Mouse (Mus musculus) forebrain, embryonic 16.5 days (tissue): Measurements from ENCODE around the gene Hax1. TPM values are rescaled to one million over a fixed set of nuclear protein-coding genes. Genes with fewer than 3 reads are reported as not detected.

Source experiments
- ATAC-seq: fragments of 200-750 bp; cut with Nextera tagmentation; 2 replicates; pipeline ENCODE4 v1.8.0; 2017; ENCODE audit warnings: mild to moderate bottlenecking, moderate library complexity
- H3K27ac ChIP-seq: fragments of 300-500 bp; sonication (generic); 2 replicates; pipeline ENCODE4 v1.5.1; 2014; ENCODE audit warnings: low read length, control low read depth
- H3K27me3 ChIP-seq: fragments of 300-500 bp; sonication (generic); replicated peaks from 2 replicates; pipeline ENCODE4 v1.6.1; 2014; ENCODE audit warnings: low read length; ENCODE audit not compliant: control insufficient read depth, insufficient read depth
- H3K36me3 ChIP-seq: fragments of 300-500 bp; sonication (generic); 2 replicates; pipeline ENCODE4 v1.6.1; 2014; ENCODE audit not compliant: control insufficient read depth, insufficient read depth
- H3K4me1 ChIP-seq: fragments of 300-500 bp; sonication (generic); replicated peaks from 2 replicates; pipeline ENCODE4 v1.6.1; 2014; ENCODE audit warnings: low read length; ENCODE audit not compliant: control insufficient read depth, insufficient read depth
- H3K4me2 ChIP-seq: fragments of 300-500 bp; sonication (generic); 2 replicates; pipeline ENCODE4 v1.6.1; 2014; ENCODE audit warnings: mild to moderate bottlenecking, low read length, control low read depth
- H3K4me3 ChIP-seq: fragments of 300-500 bp; sonication (generic); replicated peaks from 2 replicates; pipeline ENCODE4 v1.5.1; 2014; ENCODE audit warnings: mild to moderate bottlenecking, low read length, control low read depth
- H3K9ac ChIP-seq: fragments of 300-500 bp; sonication (generic); replicated peaks from 2 replicates; pipeline ENCODE4 v1.6.1; 2014; ENCODE audit warnings: low read depth, low read length, control low read depth
- H3K9me3 ChIP-seq: fragments of 300-500 bp; sonication (generic); 2 replicates; pipeline ENCODE4 v1.6.1; 2016; ENCODE audit warnings: low read length; ENCODE audit not compliant: control insufficient read depth
- WGBS: fragments of 180-500 bp; shearing (Covaris S2); extraction: QIAGEN DNeasy Blood & Tissue Kit; methylation state at CpG from one replicate; pipeline ENCODE4 v1.1.7; 2014; 5-methylcytosine and 5-hydroxymethylcytosine counted together
- polyA plus RNA-seq: library from polyadenylated mRNA; unstranded; fragments of >200 nt; fragmentation: Nextera tagmentation; extraction: Ambion mirVana; gene quantifications from 2 replicates; pipeline ENCODE4 v1.2.1, GENCODE M21; 2015

The Hax1 gene
- polyA plus RNA-seq = 134 and 145 TPM in 2 replicates

GRCm38 (mm10) chr3:89998612-89999054 is at the start of gene Hax1:
Hax1 (minus strand) TSS chr3:89998780.
- Histone ChIP-seq H3K4me3 (peak within 1 kb of the TSS; percentile 85), H3K36me3 (peaks cover 19% of the 10 kb centered on the region), H3K27me3 (no peaks in the 10 kb centered on the region), H3K27ac (peak within 1 kb of the TSS; percentile 79), H3K4me2 (peak within 1 kb of the TSS; percentile 96), H3K9me3 (no peaks in the 10 kb centered on the region), H3K4me1 (peaks cover 17% of the 10 kb centered on the region), H3K9ac (peak within 1 kb of the TSS; percentile 59)
- 0% methylated on average over 26 of the region's 26 CpGs for WGBS
- ATAC-seq = peak; percentile 96

- H3K27me3 ChIP-seq = no peaks in the 10 kb centered on the region
- no peak for ATAC-seq
- WGBS = 100% methylated on average over 1 of the region's 1 CpGs
- H3K9ac ChIP-seq = no peak overlapping the region
- no peaks in the 10 kb centered on the region for H3K4me1 ChIP-seq
- H3K9me3 ChIP-seq = no peaks in the 10 kb centered on the region
- no peak overlapping the region for H3K27ac ChIP-seq
- no peak overlapping the region for H3K4me2 ChIP-seq
- no peak overlapping the region for H3K4me3 ChIP-seq
- H3K36me3 ChIP-seq = peaks cover 35% of the 10 kb centered on the region
Observed at GRCm38 (mm10) chr3:90036263-90036662, 37.7 kb upstream of the Hax1 start.

GRCm38 (mm10) chr3:90034653-90035052 is 36.1 kb upstream of the Hax1 start:
- ATAC-seq = no peak
- Histone ChIP-seq H3K9me3 (no peaks in the 10 kb centered on the region), H3K9ac (no peak overlapping the region), H3K4me3 (no peak overlapping the region), H3K27me3 (no peaks in the 10 kb centered on the region), H3K36me3 (peaks cover 38% of the 10 kb centered on the region), H3K4me1 (no peaks in the 10 kb centered on the region), H3K4me2 (no peak overlapping the region), H3K27ac (no peak overlapping the region)
- WGBS = 90% methylated on average over 2 of the region's 2 CpGs

GRCm38 (mm10) chr3:90016626-90017025 is 18.0 kb upstream of the Hax1 start:
- no peak for ATAC-seq
- H3K4me2 ChIP-seq = no peak overlapping the region
- no peaks in the 10 kb centered on the region for H3K4me1 ChIP-seq
- no peaks in the 10 kb centered on the region for H3K9me3 ChIP-seq
- 93% methylated on average over 4 of the region's 4 CpGs for WGBS
- no peak overlapping the region for H3K9ac ChIP-seq
- peaks cover 74% of the 10 kb centered on the region for H3K36me3 ChIP-seq
- H3K4me3 ChIP-seq = no peak overlapping the region
- no peaks in the 10 kb centered on the region for H3K27me3 ChIP-seq
- H3K27ac ChIP-seq = no peak overlapping the region

DNA sequence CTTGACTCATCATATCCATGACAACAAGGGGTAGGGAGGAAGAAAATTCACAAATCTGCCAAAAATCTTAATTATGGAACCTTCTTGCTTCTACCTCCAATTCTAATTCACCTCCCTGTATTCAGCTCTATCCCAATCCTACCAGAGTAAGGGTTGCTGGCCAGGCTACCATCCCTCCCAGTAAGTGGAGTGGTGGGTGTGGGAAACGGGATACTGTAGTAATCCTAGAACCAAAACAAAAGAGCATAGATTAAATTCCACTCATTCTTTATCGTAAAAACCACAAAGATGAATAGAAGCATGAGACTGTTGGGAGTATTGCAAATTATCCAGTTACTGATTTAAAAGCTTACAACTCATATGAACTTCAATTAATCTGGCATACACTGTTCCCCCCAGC is 11.7 kb upstream of the Hax1 start:
- H3K4me1 ChIP-seq = no peaks in the 10 kb centered on the region
- WGBS = 93% methylated on average over 2 of the region's 2 CpGs
- H3K4me2 ChIP-seq = no peak overlapping the region
- no peak overlapping the region for H3K9ac ChIP-seq
- H3K36me3 ChIP-seq = peaks cover 71% of the 10 kb centered on the region
- H3K27ac ChIP-seq = no peak overlapping the region
- H3K27me3 ChIP-seq = no peaks in the 10 kb centered on the region
- H3K9me3 ChIP-seq = no peaks in the 10 kb centered on the region
- no peak overlapping the region for H3K4me3 ChIP-seq
- ATAC-seq = no peak

DNA sequence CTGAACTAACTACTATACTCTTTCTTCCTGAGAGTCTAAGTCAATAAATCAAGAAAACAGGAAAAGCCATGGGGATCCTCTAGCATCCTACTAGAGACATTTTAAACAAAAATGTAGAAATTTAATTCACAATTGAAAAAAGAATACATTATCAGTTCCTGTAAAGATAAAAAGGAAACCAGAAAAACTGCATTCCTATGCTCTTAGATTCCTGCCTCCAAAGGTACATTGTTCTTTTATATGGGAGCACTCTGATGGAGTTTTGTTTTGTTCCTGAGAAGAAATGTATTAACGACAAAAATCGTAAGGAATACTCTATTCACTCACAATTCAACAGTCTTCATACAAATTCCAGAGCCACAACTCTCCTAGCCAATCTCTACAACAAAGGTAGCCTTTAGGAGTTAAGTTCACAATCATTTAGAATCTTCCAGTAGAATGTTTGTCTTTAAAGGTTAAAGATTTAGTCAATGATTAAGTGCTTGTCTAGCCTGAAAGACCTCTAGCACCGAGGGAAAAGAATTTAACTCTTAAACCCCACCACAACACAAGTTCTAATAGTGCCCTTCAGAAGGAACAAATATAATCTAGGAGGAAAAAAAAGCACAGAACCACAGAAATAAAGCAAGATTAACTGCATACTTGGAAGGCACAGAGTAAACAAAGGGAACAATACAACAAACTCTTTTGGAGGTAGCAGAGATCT is 5.7 kb upstream of the Hax1 start:
- peaks cover 46% of the 10 kb centered on the region for H3K36me3 ChIP-seq
- no peaks in the 10 kb centered on the region for H3K27me3 ChIP-seq
- WGBS = 72% methylated on average over 3 of the region's 3 CpGs
- no peak overlapping the region for H3K4me2 ChIP-seq
- peaks cover 2% of the 10 kb centered on the region for H3K4me1 ChIP-seq
- no peak overlapping the region for H3K4me3 ChIP-seq
- no peaks in the 10 kb centered on the region for H3K9me3 ChIP-seq
- H3K27ac ChIP-seq = no peak overlapping the region
- ATAC-seq = no peak
- no peak overlapping the region for H3K9ac ChIP-seq

- Histone ChIP-seq H3K4me3 (no peak overlapping the region), H3K27me3 (no peaks in the 10 kb centered on the region), H3K36me3 (peaks cover 19% of the 10 kb centered on the region), H3K9ac (no peak overlapping the region), H3K4me2 (no peak overlapping the region), H3K4me1 (peaks cover 17% of the 10 kb centered on the region), H3K9me3 (no peaks in the 10 kb centered on the region), H3K27ac (no peak overlapping the region)
- ATAC-seq = no peak
- WGBS = 84% methylated on average over 4 of the region's 4 CpGs
Observed at GRCm38 (mm10) chr3:89999830-90000229, 1.2 kb upstream of the Hax1 start.

- no peaks in the 10 kb centered on the region for H3K9me3 ChIP-seq
- H3K27ac ChIP-seq = peak overlapping the region; percentile 79
- H3K36me3 ChIP-seq = peaks cover 19% of the 10 kb centered on the region
- H3K9ac ChIP-seq = peak overlapping the region; percentile 59
- no peak for ATAC-seq
- H3K27me3 ChIP-seq = no peaks in the 10 kb centered on the region
- peak overlapping the region; percentile 96 for H3K4me2 ChIP-seq
- 26% methylated on average over 8 of the region's 8 CpGs for WGBS
- peaks cover 17% of the 10 kb centered on the region for H3K4me1 ChIP-seq
- peak overlapping the region; percentile 85 for H3K4me3 ChIP-seq
Observed at GRCm38 (mm10) chr3:89999090-89999489, 510 bp upstream of the Hax1 start.

DNA sequence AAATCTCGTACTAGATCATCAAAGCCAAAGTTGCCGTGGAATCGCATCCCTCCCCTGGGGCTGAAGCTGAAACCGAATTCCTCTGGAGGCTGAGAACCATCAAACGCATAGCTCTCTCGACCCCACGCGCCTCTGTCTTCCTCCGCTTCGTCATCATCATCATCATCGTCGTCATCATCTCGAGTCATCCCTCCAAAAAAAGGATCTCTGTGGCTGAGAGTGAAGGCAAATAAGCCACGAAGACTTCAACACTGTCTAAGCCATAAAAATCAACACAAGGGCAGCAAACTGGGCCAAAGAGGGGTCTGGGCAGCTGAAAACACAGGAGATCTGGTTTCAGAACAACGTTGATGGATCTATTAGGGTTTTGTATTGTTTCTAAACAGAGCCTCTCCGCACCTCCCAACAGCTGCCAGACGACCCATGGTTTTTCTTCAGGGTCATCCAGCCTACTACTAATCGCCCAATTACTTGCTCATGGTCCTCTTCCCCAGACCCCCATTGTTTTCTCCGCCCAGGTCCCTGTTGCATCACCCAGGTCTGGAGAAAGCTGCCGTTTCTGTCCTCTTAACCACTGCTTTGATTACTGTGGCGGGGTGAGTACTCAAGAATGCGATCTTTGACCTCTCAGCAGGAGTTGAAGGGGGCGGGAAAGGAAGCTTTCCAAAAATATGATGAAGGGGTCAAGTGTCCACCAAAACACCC is 637 bp downstream of the Hax1 start:
- H3K36me3 ChIP-seq = peaks cover 16% of the 10 kb centered on the region
- peak overlapping the region; percentile 65 for H3K27ac ChIP-seq
- peak overlapping the region; percentile 85 for H3K4me3 ChIP-seq
- H3K9ac ChIP-seq = peak overlapping the region; percentile 59
- H3K4me2 ChIP-seq = peak overlapping the region; percentile 96
- no peaks in the 10 kb centered on the region for H3K27me3 ChIP-seq
- no peaks in the 10 kb centered on the region for H3K9me3 ChIP-seq
- ATAC-seq = peak; percentile 42
- H3K4me1 ChIP-seq = peaks cover 17% of the 10 kb centered on the region
- WGBS = 12% methylated on average over 21 of the region's 23 CpGs
